Mouse (Mus musculus) liver, postnatal 0 days (tissue): ENCODE data around the gene Cdk6.

Source experiments
- CTCF ChIP-seq: sonication (generic); IDR thresholded peaks from 2 replicates; pipeline ENCODE4 v1.5.1; 2016; ENCODE audit warnings: antibody characterized with exemption, low read depth
- EP300 ChIP-seq: IDR thresholded peaks from 2 replicates; pipeline ENCODE4 v1.6.1; 2016; ENCODE audit warnings: antibody characterized with exemption, low read depth, mild to moderate bottlenecking

GRCm38 (mm10) chr5:3355560-3356260 is 14.4 kb downstream of the Cdk6 start:
- TF ChIP-seq EP300 (no peak), CTCF (no peak)
